In the genomic region with DNA sequence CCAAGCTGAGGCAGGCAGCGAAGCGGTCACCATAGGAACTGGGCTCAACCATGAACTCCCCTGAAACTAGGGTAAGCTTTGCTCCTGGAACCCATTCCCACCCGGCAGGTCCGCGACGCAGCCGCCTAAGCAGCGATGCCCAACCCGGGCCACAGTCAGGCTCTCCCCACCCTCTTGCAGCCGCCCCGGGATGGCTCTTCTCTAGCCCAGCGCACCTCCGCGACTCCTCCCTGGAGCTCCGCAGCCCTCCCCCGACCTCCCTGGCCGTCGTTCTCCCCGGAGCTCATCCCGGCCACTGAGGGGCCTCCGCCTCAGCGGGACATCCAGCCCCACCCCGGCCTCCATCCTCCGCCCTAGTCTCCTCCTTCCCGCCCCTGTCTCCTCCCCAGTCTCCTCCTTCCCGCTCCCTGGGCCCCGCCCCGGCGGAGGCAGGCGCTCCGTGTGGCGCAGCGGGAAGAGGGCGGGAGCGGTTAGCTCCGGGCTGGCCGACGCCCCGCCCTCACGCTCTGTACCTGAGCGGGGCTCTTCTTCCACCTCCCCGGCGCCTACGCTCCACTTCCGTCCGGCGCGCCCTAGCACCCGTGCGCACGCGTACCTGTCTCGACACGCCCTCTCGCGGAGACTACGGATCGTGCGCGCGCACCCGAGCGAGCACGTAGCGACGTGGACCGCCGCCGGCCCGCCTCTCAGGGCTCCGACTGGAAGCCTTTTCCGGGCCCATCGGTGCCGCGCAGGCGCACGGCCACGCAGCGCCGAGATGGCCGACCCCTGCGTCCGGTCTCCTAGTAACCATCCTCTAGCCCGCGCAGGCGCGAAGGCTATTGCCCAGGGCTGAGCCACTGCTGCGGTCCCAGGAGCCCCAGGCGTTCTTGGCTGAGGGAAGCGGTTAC, we compare ENCODE assay signal across 8 mouse cellular contexts. TPM values are rescaled to one million over a fixed set of nuclear protein-coding genes. Genes with fewer than 3 reads are reported as not detected.
DNase-seq lines count a peak whose midpoint lies in the region; ATAC-seq and TF ChIP-seq lines count a peak whose summit lies in the region.

No protein-coding gene starts in this region.

- peaks cover 10% of the 10 kb centered on the region; the same call in 1 of the 2 replicates for H3K27me3 ChIP-seq in forebrain, embryonic 15.5 days

- H3K36me3 ChIP-seq in ES-E14 (ENCODE audit: control insufficient read depth, insufficient read depth, low read length, poor library complexity, severe bottlenecking): no peaks in the 10 kb centered on the region
- H3K36me3 ChIP-seq in forebrain, embryonic 15.5 days: no peaks in the 10 kb centered on the region

- no peaks in the 10 kb centered on the region for H3K9me3 ChIP-seq in ES-E14 (ENCODE audit: control insufficient read depth, insufficient read depth, low read depth, low read length)
- no peaks in the 10 kb centered on the region for H3K9me3 ChIP-seq in forebrain, embryonic 15.5 days

- peak overlapping the region; percentile 68 to 69 for H3K4me3 ChIP-seq in ES-E14 (ENCODE audit: insufficient read depth in 1 of 2, low read depth in 1 of 2, low read length in 2 of 2, poor library complexity in 1 of 2, severe bottlenecking in 1 of 2)
- peak overlapping the region; percentile 81 for H3K4me3 ChIP-seq in forebrain, embryonic 15.5 days
- peak overlapping the region; percentile 86 for H3K4me3 ChIP-seq in lung, adult 2 months (replicated peaks; ENCODE audit: extremely low read depth, low read depth, low read length)

- H3K4me1 ChIP-seq in ES-E14 (ENCODE audit: control insufficient read depth in 2 of 2, insufficient read depth in 2 of 2, low read length in 2 of 2, poor library complexity in 1 of 2): peaks cover 0 to 3% of the 10 kb centered on the region in 2 experiments; a peak in 1 of 4 replicates
- peaks cover 13% of the 10 kb centered on the region for H3K4me1 ChIP-seq in forebrain, embryonic 15.5 days
- peaks cover 2% of the 10 kb centered on the region; the same call in 1 of the 2 replicates for H3K4me1 ChIP-seq in lung, adult 2 months (ENCODE audit: control insufficient read depth, insufficient read depth, low read length)

- peak overlapping the region; percentile 86 for H3K4me2 ChIP-seq in forebrain, embryonic 15.5 days (replicated peaks)

- in situ Hi-C loops in ES-E14 (cut with MboI; ENCODE audit: low sequenced_read_pairs in 2 of 2, unreplicated experiment in 2 of 2): loop anchor here in 1 of 2 experiments (25.0 kb wide), 1 partner anchor 177 kb away; no protein-coding TSS in a partner anchor

- peak; percentile 99 for ATAC-seq in forebrain, embryonic 15.5 days (replicated peaks)
- ATAC-seq in neutrophil, adult 5-6 weeks (ENCODE audit: extremely low read depth, insufficient number of reproducible peaks, low FRiP score, poor library complexity, severe bottlenecking): peak; percentile 88

- peak overlapping the region; percentile 77 for H3K9ac ChIP-seq in ES-E14 (ENCODE audit: insufficient read depth, low read depth, low read length, poor library complexity, severe bottlenecking)
- H3K9ac ChIP-seq in forebrain, embryonic 15.5 days (replicated peaks): peak overlapping the region; percentile 77

- under 1% methylated on average over 79 of the region's 90 CpGs for WGBS in forebrain, embryonic 15.5 days
- WGBS in lung, adult 2 months: 1% methylated on average over 89 of the region's 90 CpGs

- H3K27ac ChIP-seq in ES-E14 (ENCODE audit: insufficient read depth, low read depth, low read length, poor library complexity, severe bottlenecking): 0 out of 2 replicates have a peak overlapping the region, but pooled peaks have one; percentile 23
- peak overlapping the region; percentile 92 for H3K27ac ChIP-seq in forebrain, embryonic 15.5 days (replicated peaks)

- TF ChIP-seq CTCF in lung, adult 2 months (IDR thresholded peaks at IDR 0.05; ENCODE audit: insufficient read depth, low read length): no peak

- peak; percentile 96 for DNase-seq in ES-E14 (ENCODE audit: low read depth, low spot score)
- peak; percentile 100 for DNase-seq in cerebellum, adult 11-12 months
- DNase-seq in heart, postnatal 25 days (ENCODE audit: low spot score): peak; percentile 100
- DNase-seq in layer of hippocampus, adult 18-20 months (ENCODE audit: low spot score in 2 of 2): peak; percentile 100
- peak; percentile 99 for DNase-seq in lung, adult 2 months
- peak; percentile 99 to 100 for DNase-seq in thymus, adult 18-20 months

- peak; percentile 94 for TF ChIP-seq POLR2A in lung, adult 2 months (IDR thresholded peaks at IDR 0.05; ENCODE audit: borderline replicate concordance, extremely low read depth, low read depth, low read length)

- intact Hi-C loops in heart, postnatal 25 days (cut with DNase I): loop anchor here (2.0 to 10.0 kb wide), 3 partner anchors 26 to 187 kb away; a partner anchor contains a TSS

TF ChIP-seq in ES-E14, 5 proteins besides CTCF, POLR2A, EP300 and RAD21:
- 0 out of 2 replicates have a peak, but pooled peaks have one; percentile 9 for TF ChIP-seq ZC3H11A (IDR thresholded peaks at IDR 0.05; ENCODE audit: borderline replicate concordance, low read depth, low read length)
- TF ChIP-seq CHD2 (IDR thresholded peaks at IDR 0.05; ENCODE audit: low read depth, low read length): no peak
- no peak for TF ChIP-seq ZNF384 (IDR thresholded peaks at IDR 0.05; ENCODE audit: low read depth, low read length)
- TF ChIP-seq MAFK (IDR thresholded peaks at IDR 0.05; ENCODE audit: insufficient read depth, low read depth, low read length): no peak
- peak; percentile 63; the same call in 1 of the 2 replicates for TF ChIP-seq HCFC1 (IDR thresholded peaks at IDR 0.05; ENCODE audit: borderline replicate concordance, insufficient read depth, low read length)
TF ChIP-seq in ES-E14: peak in this region for 2.

RNA-seq across cellular contexts. Expression of a gene that starts 1.5 kb away (rescaled TPM):
- 1.7 and 2.6 TPM in 2 replicates for total RNA-seq in ES-E14 (2012; rRNA removed)
- 21.1 and 22.4 TPM in 2 replicates for polyA plus RNA-seq in forebrain, embryonic 15.5 days (2015; fragmentation: Nextera tagmentation; extraction: Ambion mirVana)
- total RNA-seq in heart, postnatal 25 days (2021): 1 to 10 TPM; 3.5 to 4.3 TPM
- total RNA-seq in layer of hippocampus, adult 18-20 months (2021): 10 to 100 TPM; 22.1 to 22.5 TPM
- 0.70 and 1.8 TPM in 2 replicates for polyA plus RNA-seq in lung, adult 2 months (2012; rRNA removed)
- total RNA-seq in neutrophil, adult 5-6 weeks (2017): 12.5 and 12.9 TPM in 2 replicates

RNA-seq across cellular contexts. Expression of a gene that starts 6.8 kb away (rescaled TPM):
- total RNA-seq in ES-E14 (2012; rRNA removed): 6.0 and 6.1 TPM in 2 replicates
- 6.3 and 8.1 TPM in 2 replicates for polyA plus RNA-seq in forebrain, embryonic 15.5 days (2015; fragmentation: Nextera tagmentation; extraction: Ambion mirVana)
- 10 to 100 TPM; 10.4 to 11.0 TPM for total RNA-seq in heart, postnatal 25 days (2021)
- 1 to 10 TPM; 6.7 to 8.6 TPM for total RNA-seq in layer of hippocampus, adult 18-20 months (2021)
- 0.77 and 1.2 TPM in 2 replicates for polyA plus RNA-seq in lung, adult 2 months (2012; rRNA removed)
- total RNA-seq in neutrophil, adult 5-6 weeks (2017): 1.3 and 1.5 TPM in 2 replicates

RNA-seq across cellular contexts. Expression of a gene that starts 25.5 kb away (rescaled TPM):
- 17.7 and 21.0 TPM in 2 replicates for total RNA-seq in ES-E14 (2012; rRNA removed)
- 15.9 and 17.6 TPM in 2 replicates for polyA plus RNA-seq in forebrain, embryonic 15.5 days (2015; fragmentation: Nextera tagmentation; extraction: Ambion mirVana)
- 1 to 10 TPM; 4.7 to 5.1 TPM for total RNA-seq in heart, postnatal 25 days (2021)
- 10 to 100 TPM in 1 of 2 experiments, 1 to 10 TPM in 1; 9.2 to 14.0 TPM for total RNA-seq in layer of hippocampus, adult 18-20 months (2021)
- 4.0 and 7.2 TPM in 2 replicates for polyA plus RNA-seq in lung, adult 2 months (2012; rRNA removed)
- 45.7 and 46.7 TPM in 2 replicates for total RNA-seq in neutrophil, adult 5-6 weeks (2017)

RNA-seq across cellular contexts. Expression of a gene that starts 25.5 kb away (rescaled TPM):
- 97.0 and 127 TPM in 2 replicates for total RNA-seq in ES-E14 (2012; rRNA removed)
- 242 and 244 TPM in 2 replicates for polyA plus RNA-seq in forebrain, embryonic 15.5 days (2015; fragmentation: Nextera tagmentation; extraction: Ambion mirVana)
- total RNA-seq in heart, postnatal 25 days (2021): 100 to 1,000 TPM; 384 to 394 TPM
- total RNA-seq in layer of hippocampus, adult 18-20 months (2021): 100 to 1,000 TPM; 137 to 140 TPM
- polyA plus RNA-seq in lung, adult 2 months (2012; rRNA removed): 19.2 and 25.7 TPM in 2 replicates
- total RNA-seq in neutrophil, adult 5-6 weeks (2017): 89.7 and 93.7 TPM in 2 replicates

RNA-seq across cellular contexts. Expression of a gene that starts 51.5 kb away (rescaled TPM):
- not detected in 2 replicates for total RNA-seq in ES-E14 (2012; rRNA removed)
- polyA plus RNA-seq in forebrain, embryonic 15.5 days (2015; fragmentation: Nextera tagmentation; extraction: Ambion mirVana): not detected in 2 replicates
- not detected for total RNA-seq in heart, postnatal 25 days (2021)
- under 1 TPM in 1 of 2 experiments, not detected in 1; 0.12 TPM for total RNA-seq in layer of hippocampus, adult 18-20 months (2021)
- polyA plus RNA-seq in lung, adult 2 months (2012; rRNA removed): not detected in 2 replicates
- not detected in 2 replicates for total RNA-seq in neutrophil, adult 5-6 weeks (2017)

Comparison
In these comparisons a context has a peak if more than half of its experiments do, and no peak if none do; other contexts are left out.
1. Peak in every context shown above with its lines: DNase-seq, ATAC-seq, H3K4me3 ChIP-seq and H3K27ac ChIP-seq.